Mouse (Mus musculus) CD4-positive helper T cell, adult 2 months (primary cell): ENCODE data around the gene Parp1.
"Not testable (repeated sequence)": the region's sequence is repeated elsewhere in the genome, so short reads cannot be mapped to it uniquely, and the experiment has no call there.

ENCODE experiments used
- DNase-seq: peaks from one replicate; pipeline ENCODE4 v3.0.0-alpha.2; 2012; ENCODE audit warnings: low read depth, missing footprints, low spot score

The Parp1 gene

GRCm38 (mm10) chr1:180559454-180559853 lies 9.3 kb upstream of the Parp1 start:
- no peak for DNase-seq

DNA sequence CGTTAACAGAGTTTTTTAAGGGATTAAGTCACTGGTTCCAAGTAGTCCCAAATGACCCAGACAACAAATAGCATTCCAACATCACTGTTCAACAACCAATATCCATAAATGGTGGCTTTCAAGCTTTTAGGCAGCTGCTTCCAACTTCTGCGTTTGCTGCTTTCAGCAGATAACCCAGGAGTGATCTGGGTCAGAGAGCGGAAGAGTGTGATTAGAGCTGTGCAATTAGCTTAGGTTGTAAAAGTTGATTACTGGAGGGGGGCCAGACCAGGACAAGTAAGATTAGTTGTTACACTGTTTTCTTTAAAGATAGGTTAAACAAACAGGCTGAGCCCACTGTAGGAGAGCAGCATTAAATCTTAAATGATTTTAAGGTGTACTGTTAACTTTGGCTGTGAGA lies 7.5 kb upstream of the Parp1 start:
- DNase-seq, result no peak

DNA sequence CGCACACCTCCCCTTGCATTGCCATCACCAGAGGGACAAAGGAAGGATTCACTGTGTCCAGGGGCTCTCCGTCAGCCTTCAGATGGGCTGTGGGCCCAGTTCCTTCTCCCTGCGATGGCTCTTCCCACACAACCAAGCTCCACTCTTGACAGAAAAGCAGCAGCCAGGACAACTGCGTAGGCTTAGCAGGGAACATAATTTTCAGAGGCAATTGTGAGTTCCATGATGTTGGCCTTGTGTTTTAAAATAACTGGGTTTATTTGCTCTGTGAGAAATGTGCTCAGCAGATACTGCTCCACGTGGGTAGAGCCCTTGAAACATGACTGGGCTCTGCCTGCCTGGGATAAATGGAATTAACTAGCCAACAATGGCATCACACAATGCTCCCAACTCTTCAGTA lies 3.8 kb upstream of the Parp1 start:
- DNase-seq, result no peak

DNA sequence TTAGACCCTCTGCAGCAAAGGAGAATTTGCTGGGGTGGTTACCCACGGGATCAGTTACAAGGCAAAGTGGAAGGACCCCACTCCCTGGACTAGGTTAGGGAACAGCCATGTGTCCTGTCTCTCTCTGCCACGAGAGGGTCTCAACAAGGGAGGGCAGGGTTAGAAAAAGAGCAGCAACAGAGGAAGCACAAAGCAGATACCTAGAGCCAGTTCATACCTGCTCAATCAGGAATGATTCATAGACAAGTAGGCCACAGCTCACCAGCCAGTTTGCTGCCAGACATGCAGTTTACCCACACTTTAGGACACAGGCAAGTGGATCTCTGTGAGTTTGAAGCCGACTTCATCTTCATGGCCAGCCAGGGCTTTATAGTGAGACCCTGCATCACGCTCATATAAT lies 963 bp upstream of the Parp1 start:
- DNase-seq, result no peak

DNA sequence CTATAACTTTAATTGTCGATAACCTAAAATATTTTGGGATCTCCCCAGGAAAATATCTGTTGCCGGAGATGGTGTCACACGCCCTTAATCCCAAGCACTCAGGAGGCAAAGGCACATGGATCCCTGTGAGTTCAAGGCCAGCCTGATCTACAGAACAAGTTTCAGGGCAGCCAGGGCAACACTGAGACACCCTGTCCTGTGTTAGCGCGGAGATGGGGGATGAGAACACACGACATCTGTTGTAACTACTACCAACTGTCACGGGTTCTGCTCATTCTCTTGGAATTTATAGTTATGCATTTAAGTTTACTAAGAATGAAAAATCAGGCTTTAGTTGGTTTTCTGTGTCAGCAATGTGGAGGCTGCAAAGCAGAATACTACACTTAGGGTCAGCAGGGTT lies 476 bp upstream of the Parp1 start:
- DNase-seq, result no peak

DNA sequence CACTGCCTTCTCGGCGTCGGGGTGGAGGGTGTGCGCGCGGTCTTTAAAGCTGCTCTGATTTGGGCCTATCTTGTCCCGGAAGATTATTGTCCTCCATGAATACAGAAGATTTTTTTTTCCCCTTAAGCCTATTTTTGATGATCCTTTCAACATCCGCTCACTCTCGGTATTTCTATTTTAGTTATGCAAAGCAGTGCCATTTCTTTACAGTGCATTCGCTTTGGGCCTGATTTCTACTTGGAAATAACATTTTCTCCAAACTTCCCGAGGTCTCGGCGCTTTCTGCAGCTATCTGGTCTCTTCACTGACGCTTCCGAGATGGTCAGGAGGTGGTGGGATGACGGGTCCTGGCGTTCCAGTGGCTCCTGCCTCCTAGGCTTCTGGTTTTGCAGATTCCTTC lies 729 bp downstream of the Parp1 start:
- DNase-seq, result no peak

GRCm38 (mm10) chr1:180570181-180570580 lies 1.5 kb downstream of the Parp1 start:
- no peak for DNase-seq

GRCm38 (mm10) chr1:180571018-180571589 lies 2.4 kb downstream of the Parp1 start:
- no peak for DNase-seq

- not testable (repeated sequence) for DNase-seq
These were observed 3.0 kb downstream of the Parp1 start for GRCm38 (mm10) chr1:180571721-180572120.

- DNase-seq, result no peak
These were observed 3.4 kb downstream of the Parp1 start for GRCm38 (mm10) chr1:180572154-180572553.

DNA sequence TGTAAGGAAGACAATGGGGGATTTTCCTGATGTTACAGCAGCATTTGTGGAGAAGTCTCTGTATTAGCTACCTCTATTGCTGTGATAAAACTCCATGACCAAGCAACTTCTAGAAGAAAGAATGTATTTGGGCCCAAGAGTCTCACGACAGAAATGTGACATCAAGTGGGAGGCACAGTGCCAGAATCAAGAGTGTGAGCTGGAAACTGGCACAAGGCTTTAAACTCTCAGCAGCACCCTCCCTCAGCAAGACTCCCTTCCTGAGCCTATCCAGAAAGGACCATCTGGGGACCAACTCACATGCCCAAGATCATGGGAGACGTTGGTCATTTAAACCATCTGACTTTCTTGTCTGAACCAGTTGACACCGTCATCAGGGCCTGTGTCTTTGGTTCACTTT lies 7.8 kb downstream of the Parp1 start:
- DNase-seq, result no peak

GRCm38 (mm10) chr1:180577837-180578236 lies 9.1 kb downstream of the Parp1 start:
- DNase-seq, result no peak

DNA sequence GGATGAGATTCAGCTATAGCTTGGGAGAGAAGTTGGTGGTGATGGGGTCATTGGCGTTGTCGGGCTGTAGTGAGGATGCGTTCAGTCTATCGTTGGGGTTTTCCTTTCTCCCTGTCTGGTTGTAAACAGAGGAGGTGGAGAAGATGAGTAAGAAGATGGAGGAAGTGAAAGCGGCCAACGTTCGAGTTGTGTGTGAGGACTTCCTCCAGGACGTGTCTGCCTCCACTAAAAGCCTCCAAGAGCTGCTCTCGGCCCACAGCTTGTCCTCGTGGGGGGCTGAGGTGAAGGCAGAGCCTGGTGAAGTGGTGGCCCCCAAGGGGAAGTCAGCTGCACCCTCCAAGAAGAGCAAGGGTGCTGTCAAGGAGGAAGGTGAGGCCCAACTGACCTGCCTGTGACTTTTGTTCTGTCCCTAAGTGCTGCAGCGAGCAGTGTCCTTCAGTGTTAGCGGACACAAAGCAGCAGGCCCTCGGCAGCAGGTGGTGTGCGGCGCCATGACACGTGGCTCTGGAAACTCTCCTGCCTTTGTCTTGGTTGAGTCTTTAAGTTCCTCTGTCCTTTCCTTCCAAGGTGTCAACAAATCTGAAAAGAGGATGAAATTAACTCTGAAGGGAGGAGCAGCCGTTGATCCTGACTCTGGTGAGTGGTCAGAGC lies 19.2 kb downstream of the Parp1 start:
- no peak for DNase-seq

- no peak for DNase-seq
These were observed 31.9 kb downstream of the Parp1 start for GRCm38 (mm10) chr1:180600578-180600977.

- no peak for DNase-seq
These were observed 33.1 kb downstream of the Parp1 start for GRCm38 (mm10) chr1:180601806-180602205.

DNA sequence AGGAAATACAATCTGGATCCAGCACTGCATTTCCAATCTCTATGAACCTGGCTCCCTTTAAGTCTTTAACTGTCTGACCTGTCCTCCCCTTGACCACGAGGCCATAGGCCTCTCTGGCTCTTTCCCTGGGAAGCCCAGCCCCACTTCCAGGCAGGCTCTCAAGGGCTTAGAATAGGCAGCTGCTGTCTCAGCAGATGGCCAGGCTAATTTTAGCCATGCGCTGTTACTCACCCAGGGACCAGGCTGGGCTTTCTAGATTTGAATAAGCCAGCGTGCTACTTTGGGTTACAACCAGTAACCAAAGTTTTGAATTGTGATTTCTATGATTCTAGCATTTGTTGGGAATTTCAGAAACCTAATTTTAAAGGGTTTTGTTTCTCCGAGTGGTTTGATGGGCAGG lies 35.9 kb downstream of the Parp1 start:
- DNase-seq, result no peak

- DNase-seq, result no peak
These were observed 37.4 kb downstream of the Parp1 start for GRCm38 (mm10) chr1:180606106-180606505.

DNA sequence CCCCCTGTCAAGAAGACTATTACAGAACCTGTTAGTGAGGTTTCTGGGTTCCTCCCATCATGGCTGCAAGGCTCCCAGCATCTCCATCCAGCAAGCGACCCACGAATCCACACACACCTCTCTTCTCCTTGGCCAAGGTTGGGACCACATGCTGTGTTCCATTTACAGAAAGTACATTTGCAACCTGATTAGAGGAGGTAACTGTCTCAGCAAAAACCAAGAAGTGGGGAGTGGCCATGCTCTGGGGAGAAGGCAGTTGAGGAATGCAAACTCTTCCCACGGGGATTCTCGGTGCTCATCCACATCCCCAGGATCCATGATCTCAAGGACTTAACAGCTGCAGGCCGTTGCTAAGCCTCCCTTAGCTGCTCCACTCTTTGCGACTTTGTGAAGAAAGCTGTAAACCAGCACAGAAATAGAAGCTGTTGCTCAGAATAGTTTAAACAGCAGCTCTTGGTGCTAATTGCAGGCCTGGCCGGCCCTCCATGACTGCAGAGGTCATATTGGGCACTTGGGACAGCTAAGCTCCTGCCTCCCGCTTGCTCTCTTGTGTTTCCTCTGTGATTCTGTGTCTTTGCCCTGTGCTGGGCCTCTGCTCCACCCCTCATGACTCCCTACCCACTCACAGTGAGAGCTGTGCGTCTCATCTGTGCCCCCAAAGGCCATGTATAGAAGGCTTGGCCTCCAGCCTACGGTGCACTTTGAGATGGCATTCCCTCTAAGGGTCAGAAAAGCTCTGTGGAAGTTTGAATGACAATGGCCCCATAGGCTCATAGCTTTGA lies 38.3 kb downstream of the Parp1 start:
- DNase-seq, result no peak

DNA sequence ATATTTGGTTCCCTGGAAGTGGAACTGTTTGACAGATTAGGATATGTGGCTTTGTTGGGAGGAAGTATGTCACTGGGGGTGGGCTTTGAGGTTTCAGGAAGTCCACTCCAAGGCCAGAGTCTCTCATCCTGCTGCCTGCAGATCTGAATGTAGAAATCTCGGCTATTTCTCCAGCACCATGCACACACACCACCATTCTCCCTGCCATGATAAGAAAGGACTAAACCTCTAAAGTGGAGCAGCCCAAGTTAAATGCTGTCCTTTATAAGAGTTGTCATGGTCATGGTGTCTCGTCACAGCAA lies 38.8 kb downstream of the Parp1 start:
- no peak for DNase-seq

GRCm38 (mm10) chr1:180611842-180612241 lies 43.1 kb downstream of the Parp1 start:
- not testable (repeated sequence) for DNase-seq

DNA sequence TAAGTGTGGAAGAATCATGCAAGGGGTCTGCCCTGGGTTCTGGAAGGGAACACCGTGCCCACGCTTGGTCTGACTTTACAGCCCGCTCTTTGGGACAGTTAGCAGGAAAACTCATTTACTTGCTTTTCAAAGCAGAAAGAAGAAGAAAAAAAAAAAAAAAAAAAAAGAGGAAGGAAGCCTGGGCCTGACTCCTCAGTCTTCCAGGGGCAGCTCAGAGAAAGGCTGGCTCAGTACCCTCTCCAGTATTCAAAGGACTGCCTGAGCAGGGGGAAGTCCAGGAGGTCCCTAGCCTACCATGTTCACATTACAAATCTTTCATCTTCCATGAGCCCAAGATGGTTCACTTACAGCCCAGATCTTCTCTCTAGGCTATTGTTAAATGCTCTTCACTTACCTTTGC lies 48.0 kb downstream of the Parp1 start:
- DNase-seq, result no peak

- DNase-seq, result no peak
These were observed 53.7 kb downstream of the Parp1 start for GRCm38 (mm10) chr1:180622389-180622788.

GRCm38 (mm10) chr1:180623911-180624310 lies 55.2 kb downstream of the Parp1 start:
- peak; percentile 12 for DNase-seq
